8 mouse cellular contexts compared by ENCODE assay signal in genomic region chr19:36909676-36910292, GRCm38 (mm10). TPM values are rescaled to one million over a fixed set of nuclear protein-coding genes. Genes with fewer than 3 reads are reported as not detected.
A peak's percentile ranks its signal among the peaks of the same experiment; 100 is the strongest.
DNase-seq lines count a peak whose midpoint lies in the region; ATAC-seq and TF ChIP-seq lines count a peak whose summit lies in the region.

No protein-coding gene starts in this region.

- H3K9me3 ChIP-seq in hindbrain, embryonic 13.5 days = no peaks in the 10 kb centered on the region
- H3K9me3 ChIP-seq in liver, postnatal 0 days (ENCODE audit: low read length) = no peaks in the 10 kb centered on the region

- peaks cover 2% of the 10 kb centered on the region for H3K4me1 ChIP-seq in hindbrain, embryonic 13.5 days (replicated peaks)
- H3K4me1 ChIP-seq in liver, postnatal 0 days (ENCODE audit: insufficient read depth) = no peaks in the 10 kb centered on the region
- peaks cover 3% of the 10 kb centered on the region for H3K4me1 ChIP-seq in olfactory bulb, adult 2 months (ENCODE audit: control insufficient read depth, insufficient read depth, low read length)

- TF ChIP-seq CTCF in liver, postnatal 0 days (IDR thresholded peaks at IDR 0.05; ENCODE audit: low read depth) = peak; percentile 82
- peak; percentile 26; the same call in 1 of the 2 replicates for TF ChIP-seq CTCF in olfactory bulb, adult 2 months (IDR thresholded peaks at IDR 0.05; ENCODE audit: insufficient read depth, low read depth, low read length)

- peak overlapping the region; percentile 40; the same call in 1 of the 2 replicates for H3K27ac ChIP-seq in hindbrain, embryonic 13.5 days
- H3K27ac ChIP-seq in liver, postnatal 0 days (ENCODE audit: low read depth) = no peak overlapping the region
- no peak overlapping the region for H3K27ac ChIP-seq in olfactory bulb, adult 2 months (ENCODE audit: insufficient read depth, low read depth, low read length)

- WGBS in hindbrain, embryonic 13.5 days = 21% methylated on average over 9 of the region's 9 CpGs
- WGBS in liver, postnatal 0 days (ENCODE audit: insufficient replicate concordance) = 22% methylated on average over 9 of the region's 9 CpGs
- 42% methylated on average over 9 of the region's 9 CpGs for WGBS in olfactory bulb, adult 2 months

- ATAC-seq in hindbrain, embryonic 13.5 days (ENCODE audit: low FRiP score) = no peak
- ATAC-seq in liver, postnatal 0 days = peak; percentile 78

- H3K36me3 ChIP-seq in hindbrain, embryonic 13.5 days = no peaks in the 10 kb centered on the region
- no peaks in the 10 kb centered on the region for H3K36me3 ChIP-seq in liver, postnatal 0 days (replicated peaks; ENCODE audit: insufficient read depth, low read length)

- DNase-seq in ovary, postnatal 36 days (ENCODE audit: low spot score) = peak; percentile 55
- no peak for DNase-seq in ovary, adult 18-20 months (ENCODE audit: low spot score)
- peak; percentile 88 for DNase-seq in ZHBTc4 (ENCODE audit: low read depth, low spot score)
- peak; percentile 74 to 87 for DNase-seq in cerebellum, postnatal 25 days
- peak; percentile 83 for DNase-seq in liver, postnatal 0 days
- DNase-seq in frontal cortex, postnatal 25 days (ENCODE audit: low spot score in 2 of 2) = no peak

- no peak for TF ChIP-seq EP300 in liver, postnatal 0 days (IDR thresholded peaks at IDR 0.05; ENCODE audit: low read depth)

- TF ChIP-seq POLR2A in olfactory bulb, adult 2 months (IDR thresholded peaks at IDR 0.05; ENCODE audit: insufficient read depth, low read depth, low read length) = no peak

- no peak overlapping the region for H3K4me3 ChIP-seq in hindbrain, embryonic 13.5 days
- no peak overlapping the region for H3K4me3 ChIP-seq in liver, postnatal 0 days (ENCODE audit: low read depth, low read length)
- H3K4me3 ChIP-seq in olfactory bulb, adult 2 months (ENCODE audit: insufficient read depth, low read depth, low read length) = no peak overlapping the region

- H3K9ac ChIP-seq in hindbrain, embryonic 13.5 days = no peak overlapping the region
- H3K9ac ChIP-seq in liver, postnatal 0 days (replicated peaks) = no peak overlapping the region

- no peak overlapping the region for H3K4me2 ChIP-seq in hindbrain, embryonic 13.5 days
- no peak overlapping the region for H3K4me2 ChIP-seq in liver, postnatal 0 days (ENCODE audit: low read depth, low read length)

- H3K27me3 ChIP-seq in hindbrain, embryonic 13.5 days = peaks cover 18% of the 10 kb centered on the region
- no peaks in the 10 kb centered on the region for H3K27me3 ChIP-seq in liver, postnatal 0 days (ENCODE audit: insufficient read depth, low read length)

RNA-seq across cellular contexts. Expression of gene Fgfbp3, which starts 9.6 kb away (rescaled TPM):
- polyA plus RNA-seq in hindbrain, embryonic 13.5 days (2015; fragmentation: Nextera tagmentation; extraction: Ambion mirVana) = 56.2 and 64.3 TPM in 2 replicates
- polyA plus RNA-seq in liver, postnatal 0 days (2015; fragmentation: Nextera tagmentation; extraction: Ambion mirVana) = 1.0 and 1.2 TPM in 2 replicates
- polyA plus RNA-seq in olfactory bulb, adult 2 months (2012; ENCODE audit: insufficient read depth, insufficient read length, low replicate concordance, missing spikeins) = not detected in 2 replicates

RNA-seq across cellular contexts. Expression of gene Btaf1, which starts 16.1 kb away (rescaled TPM):
- 9.8 and 10.1 TPM in 2 replicates for polyA plus RNA-seq in hindbrain, embryonic 13.5 days (2015; fragmentation: Nextera tagmentation; extraction: Ambion mirVana)
- polyA plus RNA-seq in liver, postnatal 0 days (2015; fragmentation: Nextera tagmentation; extraction: Ambion mirVana) = 2.9 and 3.7 TPM in 2 replicates
- polyA plus RNA-seq in olfactory bulb, adult 2 months (2012; ENCODE audit: insufficient read depth, insufficient read length, low replicate concordance, missing spikeins) = not detected in 2 replicates

Comparison
In these comparisons a context has a peak if more than half of its experiments do, and no peak if none do; other contexts are left out.
1. DNase-seq: peak in ovary, postnatal 36 days (single experiment), ZHBTc4 (single experiment), cerebellum, postnatal 25 days (2 of 2) and liver, postnatal 0 days (single experiment); none in ovary, adult 18-20 months (single experiment) and frontal cortex, postnatal 25 days (0 of 2).